Mouse (Mus musculus): ENCODE results near the gene Sbno2.

- TF ChIP-seq POLR2A (IDR thresholded peaks at IDR 0.05; ENCODE audit: borderline replicate concordance, insufficient read depth, low read length) (0 out of 2 replicates have a peak, but pooled peaks have one; percentile 14), CTCF (IDR thresholded peaks at IDR 0.05; ENCODE audit: borderline replicate concordance, insufficient read depth, low read depth, low read length) (0 out of 2 replicates have a peak, but pooled peaks have one; percentile 28)
Observed at GRCm38 (mm10) chr10:80147719-80148601, 42.6 kb upstream of the Sbno2 start, which contains the start of gene Midn.
